Mouse (Mus musculus): ENCODE data around the gene Dzip1l. TPM values are rescaled to one million over a fixed set of nuclear protein-coding genes. Genes with fewer than 3 reads are reported as not detected.

Dzip1l gene
- polyA plus RNA-seq, 1 experiment, result 1.3 TPM

- DNase-seq, result no peak
- no peak within 1 kb of the TSS for H3K4me3 ChIP-seq (ENCODE audit: control insufficient read depth, insufficient read depth, low read length)
- H3K36me3 ChIP-seq (ENCODE audit: control insufficient read depth, insufficient read depth, low read length), result no peaks in the 10 kb centered on the region
- no peak within 1 kb of the TSS for H3K27ac ChIP-seq (ENCODE audit: control insufficient read depth, insufficient read depth, low read length)
- H3K27me3 ChIP-seq (ENCODE audit: control insufficient read depth, insufficient read depth, low read length), result no peaks in the 10 kb centered on the region
- TF ChIP-seq POLR2A (IDR thresholded peaks at IDR 0.05; ENCODE audit: control insufficient read depth, extremely low read depth, insufficient read depth, low read length, poor library complexity), result no peak
- no peak for TF ChIP-seq CTCF (IDR thresholded peaks at IDR 0.05; ENCODE audit: borderline replicate concordance, control insufficient read depth, extremely low read depth, insufficient read depth, low read length, poor library complexity)
- WGBS, result 45% methylated on average over 2 of the region's 2 CpGs
- no peaks in the 10 kb centered on the region for H3K4me1 ChIP-seq (replicated peaks; ENCODE audit: control insufficient read depth, insufficient read depth, low read length)
Observed at GRCm38 (mm10) chr9:99612202-99612601, 17.1 kb upstream of the Dzip1l start, which contains the start of gene A4gnt. Gene A4gnt (plus strand): TSS chr9:99612502.

GRCm38 (mm10) chr9:99619688-99620087, 9.6 kb upstream of the Dzip1l start:
- no peak overlapping the region for H3K4me3 ChIP-seq (ENCODE audit: control insufficient read depth, insufficient read depth, low read length)
- no peaks in the 10 kb centered on the region for H3K4me1 ChIP-seq (replicated peaks; ENCODE audit: control insufficient read depth, insufficient read depth, low read length)
- no peaks in the 10 kb centered on the region for H3K27me3 ChIP-seq (ENCODE audit: control insufficient read depth, insufficient read depth, low read length)
- H3K27ac ChIP-seq (ENCODE audit: control insufficient read depth, insufficient read depth, low read length), result no peak overlapping the region
- no peak for DNase-seq
- no peak for TF ChIP-seq CTCF (IDR thresholded peaks at IDR 0.05; ENCODE audit: borderline replicate concordance, control insufficient read depth, extremely low read depth, insufficient read depth, low read length, poor library complexity)
- no peak for TF ChIP-seq POLR2A (IDR thresholded peaks at IDR 0.05; ENCODE audit: control insufficient read depth, extremely low read depth, insufficient read depth, low read length, poor library complexity)
- H3K36me3 ChIP-seq (ENCODE audit: control insufficient read depth, insufficient read depth, low read length), result no peaks in the 10 kb centered on the region
- WGBS, result 93% methylated on average over 8 of the region's 8 CpGs

- H3K4me3 ChIP-seq (ENCODE audit: control insufficient read depth, insufficient read depth, low read length), result no peak overlapping the region
- H3K27ac ChIP-seq (ENCODE audit: control insufficient read depth, insufficient read depth, low read length), result no peak overlapping the region
- no peaks in the 10 kb centered on the region for H3K4me1 ChIP-seq (replicated peaks; ENCODE audit: control insufficient read depth, insufficient read depth, low read length)
- DNase-seq, result no peak
- no peaks in the 10 kb centered on the region for H3K27me3 ChIP-seq (ENCODE audit: control insufficient read depth, insufficient read depth, low read length)
- no peaks in the 10 kb centered on the region for H3K36me3 ChIP-seq (ENCODE audit: control insufficient read depth, insufficient read depth, low read length)
- TF ChIP-seq POLR2A (IDR thresholded peaks at IDR 0.05; ENCODE audit: control insufficient read depth, extremely low read depth, insufficient read depth, low read length, poor library complexity) (no peak), CTCF (IDR thresholded peaks at IDR 0.05; ENCODE audit: borderline replicate concordance, control insufficient read depth, extremely low read depth, insufficient read depth, low read length, poor library complexity) (no peak)
- 93% methylated on average over 11 of the region's 11 CpGs for WGBS
Observed at GRCm38 (mm10) chr9:99620196-99620595, 9.1 kb upstream of the Dzip1l start.

GRCm38 (mm10) chr9:99622034-99622433, 7.3 kb upstream of the Dzip1l start:
- Histone ChIP-seq H3K4me1 (replicated peaks; ENCODE audit: control insufficient read depth, insufficient read depth, low read length) (no peaks in the 10 kb centered on the region), H3K4me3 (ENCODE audit: control insufficient read depth, insufficient read depth, low read length) (no peak overlapping the region), H3K27me3 (ENCODE audit: control insufficient read depth, insufficient read depth, low read length) (no peaks in the 10 kb centered on the region), H3K27ac (ENCODE audit: control insufficient read depth, insufficient read depth, low read length) (no peak overlapping the region), H3K36me3 (ENCODE audit: control insufficient read depth, insufficient read depth, low read length) (no peaks in the 10 kb centered on the region)
- no peak for TF ChIP-seq CTCF (IDR thresholded peaks at IDR 0.05; ENCODE audit: borderline replicate concordance, control insufficient read depth, extremely low read depth, insufficient read depth, low read length, poor library complexity)
- no peak for TF ChIP-seq POLR2A (IDR thresholded peaks at IDR 0.05; ENCODE audit: control insufficient read depth, extremely low read depth, insufficient read depth, low read length, poor library complexity)
- DNase-seq, result no peak
- WGBS, result 85% methylated on average over 1 of the region's 1 CpGs

GRCm38 (mm10) chr9:99622966-99623365, 6.3 kb upstream of the Dzip1l start:
- WGBS, result 66% methylated on average over 2 of the region's 2 CpGs
- DNase-seq, result no peak
- Histone ChIP-seq H3K27ac (ENCODE audit: control insufficient read depth, insufficient read depth, low read length) (no peak overlapping the region), H3K36me3 (ENCODE audit: control insufficient read depth, insufficient read depth, low read length) (no peaks in the 10 kb centered on the region), H3K27me3 (ENCODE audit: control insufficient read depth, insufficient read depth, low read length) (no peaks in the 10 kb centered on the region), H3K4me3 (ENCODE audit: control insufficient read depth, insufficient read depth, low read length) (no peak overlapping the region), H3K4me1 (replicated peaks; ENCODE audit: control insufficient read depth, insufficient read depth, low read length) (no peaks in the 10 kb centered on the region)
- TF ChIP-seq CTCF (IDR thresholded peaks at IDR 0.05; ENCODE audit: borderline replicate concordance, control insufficient read depth, extremely low read depth, insufficient read depth, low read length, poor library complexity) (no peak), POLR2A (IDR thresholded peaks at IDR 0.05; ENCODE audit: control insufficient read depth, extremely low read depth, insufficient read depth, low read length, poor library complexity) (no peak)

- DNase-seq, result no peak
- Histone ChIP-seq H3K36me3 (ENCODE audit: control insufficient read depth, insufficient read depth, low read length) (no peaks in the 10 kb centered on the region), H3K4me3 (ENCODE audit: control insufficient read depth, insufficient read depth, low read length) (no peak overlapping the region), H3K27ac (ENCODE audit: control insufficient read depth, insufficient read depth, low read length) (no peak overlapping the region), H3K4me1 (replicated peaks; ENCODE audit: control insufficient read depth, insufficient read depth, low read length) (no peaks in the 10 kb centered on the region), H3K27me3 (ENCODE audit: control insufficient read depth, insufficient read depth, low read length) (peaks cover 3% of the 10 kb centered on the region; the same call in 1 of the 2 replicates)
- no peak for TF ChIP-seq CTCF (IDR thresholded peaks at IDR 0.05; ENCODE audit: borderline replicate concordance, control insufficient read depth, extremely low read depth, insufficient read depth, low read length, poor library complexity)
- no peak for TF ChIP-seq POLR2A (IDR thresholded peaks at IDR 0.05; ENCODE audit: control insufficient read depth, extremely low read depth, insufficient read depth, low read length, poor library complexity)
- 80% methylated on average over 6 of the region's 6 CpGs for WGBS
Observed at GRCm38 (mm10) chr9:99624117-99624516, 5.2 kb upstream of the Dzip1l start.

- H3K27ac ChIP-seq (ENCODE audit: control insufficient read depth, insufficient read depth, low read length), result no peak overlapping the region
Observed at GRCm38 (mm10) chr9:99628581-99628980, 715 bp upstream of the Dzip1l start.

More at GRCm38 (mm10) chr9:99628581-99628980, 715 bp upstream of the Dzip1l start:
- Histone ChIP-seq H3K4me1 (replicated peaks; ENCODE audit: control insufficient read depth, insufficient read depth, low read length) (no peaks in the 10 kb centered on the region), H3K4me3 (ENCODE audit: control insufficient read depth, insufficient read depth, low read length) (no peak overlapping the region), H3K36me3 (ENCODE audit: control insufficient read depth, insufficient read depth, low read length) (no peaks in the 10 kb centered on the region), H3K27me3 (ENCODE audit: control insufficient read depth, insufficient read depth, low read length) (peaks cover 3% of the 10 kb centered on the region; the same call in 1 of the 2 replicates)
- TF ChIP-seq CTCF (IDR thresholded peaks at IDR 0.05; ENCODE audit: borderline replicate concordance, control insufficient read depth, extremely low read depth, insufficient read depth, low read length, poor library complexity), result no peak
- TF ChIP-seq POLR2A (IDR thresholded peaks at IDR 0.05; ENCODE audit: control insufficient read depth, extremely low read depth, insufficient read depth, low read length, poor library complexity), result no peak
- DNase-seq, result no peak
- 90% methylated on average over 4 of the region's 4 CpGs for WGBS

All from thymus, adult 2 months (tissue).